In genomic region chr17:48409380-48410298, GRCm38 (mm10) we compare ENCODE assay signal across 8 mouse cellular contexts. TPM values are rescaled to one million over a fixed set of nuclear protein-coding genes. Genes with fewer than 3 reads are reported as not detected.
DNase-seq lines count a peak whose midpoint lies in the region; ATAC-seq lines count a peak whose summit lies in the region.

Gene Nfya, minus strand, starts transcription at chr17:48409906.
Gene Oard1, plus strand, starts transcription at chr17:48410014.

- H3K4me3 ChIP-seq in forebrain, embryonic 14.5 days (ENCODE audit: low read depth, low read length) = peak within 1 kb of the TSS; percentile 87
- H3K4me3 ChIP-seq in neural tube, embryonic 15.5 days (replicated peaks) = peak within 1 kb of the TSS; percentile 90

- peak; percentile 96 for ATAC-seq in forebrain, embryonic 14.5 days
- peak; percentile 96 for ATAC-seq in neural tube, embryonic 15.5 days (ENCODE audit: low FRiP score)

- H3K27me3 ChIP-seq in forebrain, embryonic 14.5 days (replicated peaks; ENCODE audit: control insufficient read depth, insufficient read depth, low read length) = no peaks in the 10 kb centered on the region
- H3K27me3 ChIP-seq in neural tube, embryonic 15.5 days (replicated peaks) = no peaks in the 10 kb centered on the region

- peak within 1 kb of the TSS; percentile 100 for H3K27ac ChIP-seq in forebrain, embryonic 14.5 days (ENCODE audit: low read depth, low read length)
- peak within 1 kb of the TSS; percentile 99 for H3K27ac ChIP-seq in neural tube, embryonic 15.5 days (replicated peaks)

- intact Hi-C loops in heart, postnatal 14 days (cut with DNase I) = loop anchor here (5.0 kb wide), 1 partner anchor 132 kb away; no protein-coding TSS in a partner anchor

- peak; percentile 99 for DNase-seq in ES-CJ7 (ENCODE audit: low read depth, low spot score)
- DNase-seq in cerebellum, adult 11 months = peak; percentile 100
- peak; percentile 100 for DNase-seq in forebrain, embryonic 14.5 days (ENCODE audit: low spot score)
- peak; percentile 100 for DNase-seq in heart, postnatal 14 days
- peak; percentile 100 for DNase-seq in layer of hippocampus, adult 11-12 months (ENCODE audit: low spot score)
- peak; percentile 99 for DNase-seq in lung, adult 18-20 months
- peak; percentile 100 for DNase-seq in testis, postnatal 14 days (ENCODE audit: low spot score)

- under 1% methylated on average over 82 of the region's 84 CpGs for WGBS in forebrain, embryonic 14.5 days
- WGBS in neural tube, embryonic 15.5 days = under 1% methylated on average over 83 of the region's 84 CpGs

- peak within 1 kb of the TSS; percentile 99 for H3K9ac ChIP-seq in forebrain, embryonic 14.5 days (ENCODE audit: low read length)
- H3K9ac ChIP-seq in neural tube, embryonic 15.5 days (replicated peaks) = peak within 1 kb of the TSS; percentile 99

- H3K36me3 ChIP-seq in forebrain, embryonic 14.5 days (ENCODE audit: control insufficient read depth, insufficient read depth, low read length) = peaks cover 15% of the 10 kb centered on the region
- peaks cover 5% of the 10 kb centered on the region; the same call in 1 of the 2 replicates for H3K36me3 ChIP-seq in neural tube, embryonic 15.5 days

- H3K4me2 ChIP-seq in forebrain, embryonic 14.5 days (ENCODE audit: low read length) = peak within 1 kb of the TSS; percentile 89
- H3K4me2 ChIP-seq in neural tube, embryonic 15.5 days = peak within 1 kb of the TSS; percentile 85

- peaks cover 20% of the 10 kb centered on the region for H3K4me1 ChIP-seq in forebrain, embryonic 14.5 days (ENCODE audit: control insufficient read depth, insufficient read depth, low read length)
- H3K4me1 ChIP-seq in neural tube, embryonic 15.5 days = peaks cover 32% of the 10 kb centered on the region

- H3K9me3 ChIP-seq in forebrain, embryonic 14.5 days (replicated peaks; ENCODE audit: control insufficient read depth, low read length) = no peaks in the 10 kb centered on the region
- no peaks in the 10 kb centered on the region for H3K9me3 ChIP-seq in neural tube, embryonic 15.5 days (replicated peaks)

RNA-seq across cellular contexts. Expression of gene Nfya, which starts in this region (rescaled TPM):
- 20.7 and 23.2 TPM in 2 replicates for polyA plus RNA-seq in forebrain, embryonic 14.5 days (2014; fragmentation: Nextera tagmentation; extraction: Ambion mirVana)
- 10 to 100 TPM; 24.3 to 26.5 TPM for total RNA-seq in heart, postnatal 14 days (2021)
- polyA plus RNA-seq in neural tube, embryonic 15.5 days (2015; fragmentation: Nextera tagmentation; extraction: Ambion mirVana) = 9.1 and 9.5 TPM in 2 replicates

RNA-seq across cellular contexts. Expression of gene Oard1, which starts in this region (rescaled TPM):
- 59.2 and 73.6 TPM in 2 replicates for polyA plus RNA-seq in forebrain, embryonic 14.5 days (2014; fragmentation: Nextera tagmentation; extraction: Ambion mirVana)
- total RNA-seq in heart, postnatal 14 days (2021) = 10 to 100 TPM; 10.7 to 12.9 TPM
- polyA plus RNA-seq in neural tube, embryonic 15.5 days (2015; fragmentation: Nextera tagmentation; extraction: Ambion mirVana) = 29.4 and 39.3 TPM in 2 replicates

Comparison
In these comparisons a context has a peak if more than half of its experiments do, and no peak if none do; other contexts are left out.
1. Peak in every context shown above with its lines: DNase-seq, ATAC-seq, H3K4me3 ChIP-seq and H3K27ac ChIP-seq.